ENCODE assay signal across 18 mouse cellular contexts in the genomic region with DNA sequence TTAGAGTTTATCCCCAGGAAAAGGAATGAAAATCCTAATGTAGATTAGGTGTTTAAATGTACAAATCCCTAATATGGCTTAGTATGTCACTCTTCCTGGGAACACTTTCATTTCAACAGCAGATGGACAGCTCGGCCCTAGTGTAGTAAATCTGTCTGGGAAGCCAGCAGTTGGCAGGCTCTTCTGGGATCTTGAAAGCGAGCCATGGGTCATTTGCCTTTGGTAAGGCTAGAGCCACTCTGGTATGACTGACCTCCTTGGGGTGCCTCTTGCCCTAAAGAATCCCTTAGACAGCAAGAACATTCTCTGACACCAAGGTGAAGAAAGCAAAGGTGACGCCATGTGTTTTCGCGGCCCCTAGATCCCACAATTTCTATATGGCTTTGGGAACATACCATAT.
A peak's percentile ranks its signal among the peaks of the same experiment; 100 is the strongest.
DNase-seq lines count a peak whose midpoint lies in the region; ATAC-seq and TF ChIP-seq lines count a peak whose summit lies in the region.
"Had no signal": no experiment of that assay in that cellular context is flagged by ENCODE, and none has a peak within 500 bp of the region (broad histone marks: within the 10 kb centered on the region; RNA-seq: fewer than 3 reads in every experiment).

No protein-coding gene starts in this region.

- H3K4me1 ChIP-seq in kidney, adult 2 months (ENCODE audit: control insufficient read depth, insufficient read depth, low read length), result no peaks in the 10 kb centered on the region
- H3K4me1 ChIP-seq in kidney, embryonic 15.5 days, result no peaks in the 10 kb centered on the region
- H3K4me1 ChIP-seq in cerebellum, adult 2 months (ENCODE audit: control insufficient read depth, insufficient read depth, low read length), result no peaks in the 10 kb centered on the region
- no peaks in the 10 kb centered on the region for H3K4me1 ChIP-seq in forebrain, embryonic 11.5 days (replicated peaks; ENCODE audit: control insufficient read depth, insufficient read depth, low read length)
- H3K4me1 ChIP-seq in hindbrain, embryonic 14.5 days (replicated peaks; ENCODE audit: control insufficient read depth, insufficient read depth, low read length), result no peaks in the 10 kb centered on the region
- H3K4me1 ChIP-seq: embryonic facial prominence, embryonic 13.5 days; heart, embryonic 15.5 days; hindbrain, embryonic 10.5 days had no signal

- H3K4me2 ChIP-seq in kidney, embryonic 15.5 days, result no peak overlapping the region
- no peak overlapping the region for H3K4me2 ChIP-seq in forebrain, embryonic 11.5 days (ENCODE audit: low read depth, low read length, severe bottlenecking)
- H3K4me2 ChIP-seq in hindbrain, embryonic 14.5 days (replicated peaks), result no peak overlapping the region
- H3K4me2 ChIP-seq: embryonic facial prominence, embryonic 13.5 days; heart, embryonic 15.5 days; liver, embryonic 11.5 days; lung, embryonic 14.5 days had no signal

- no peak overlapping the region for H3K27ac ChIP-seq in kidney, adult 2 months (ENCODE audit: insufficient read depth, low read depth, low read length)
- no peak overlapping the region for H3K27ac ChIP-seq in kidney, embryonic 15.5 days
- no peak overlapping the region for H3K27ac ChIP-seq in cerebellum, adult 2 months (ENCODE audit: insufficient read depth, low read length)
- H3K27ac ChIP-seq in forebrain, embryonic 11.5 days (ENCODE audit: low read depth, low read length), result no peak overlapping the region
- H3K27ac ChIP-seq in hindbrain, embryonic 14.5 days, result no peak overlapping the region
- H3K27ac ChIP-seq: embryonic facial prominence, embryonic 13.5 days; heart, embryonic 15.5 days; hindbrain, embryonic 10.5 days; macrophage had no signal

- ATAC-seq in kidney, embryonic 15.5 days (replicated peaks; ENCODE audit: low FRiP score), result no peak
- no peak for ATAC-seq in forebrain, embryonic 11.5 days (replicated peaks; ENCODE audit: low FRiP score)
- ATAC-seq in hindbrain, embryonic 14.5 days (ENCODE audit: low FRiP score), result no peak
- ATAC-seq: CD4-positive, CD25-positive, alpha-beta regulatory T cell, adult 4 months had no signal

- DNase-seq in kidney, adult 2 months, result peak; percentile 72
- DNase-seq in cerebellum, adult 11 months, result peak; percentile 16
- peak; percentile 57 to 73 for DNase-seq in cerebellum, adult 2 months
- DNase-seq in gastrocnemius, postnatal 10 days, result peak; percentile 15
- no peak for DNase-seq in forebrain, embryonic 11.5 days (ENCODE audit: low spot score)
- no peak for DNase-seq in hindbrain, embryonic 14.5 days (ENCODE audit: low spot score)
- DNase-seq: layer of hippocampus, adult 9-11 months; lung, embryonic 14.5 days; midbrain, embryonic 14.5 days; right cerebral cortex, postnatal 4 days; thymus, adult 2 months had no signal

- no peak for TF ChIP-seq CTCF in kidney, adult 2 months (conservative IDR thresholded peaks at IDR 0.05; ENCODE audit: insufficient read depth, insufficient read length, low read depth, low read length)
- no peak for TF ChIP-seq CTCF in cerebellum, adult 2 months (IDR thresholded peaks at IDR 0.05; ENCODE audit: borderline replicate concordance, insufficient read depth, low read depth, low read length)

- H3K9ac ChIP-seq in kidney, embryonic 15.5 days, result no peak overlapping the region
- no peak overlapping the region for H3K9ac ChIP-seq in forebrain, embryonic 11.5 days (ENCODE audit: low read length)
- H3K9ac ChIP-seq in hindbrain, embryonic 14.5 days, result no peak overlapping the region
- H3K9ac ChIP-seq: embryonic facial prominence, embryonic 13.5 days; heart, embryonic 15.5 days; lung, embryonic 14.5 days had no signal

- no peaks in the 10 kb centered on the region for H3K36me3 ChIP-seq in kidney, adult 2 months (ENCODE audit: control insufficient read depth, insufficient read depth, low read length)
- no peaks in the 10 kb centered on the region for H3K36me3 ChIP-seq in kidney, embryonic 15.5 days
- no peaks in the 10 kb centered on the region for H3K36me3 ChIP-seq in forebrain, embryonic 11.5 days (ENCODE audit: control insufficient read depth, insufficient read depth, low read length)
- H3K36me3 ChIP-seq in hindbrain, embryonic 14.5 days (replicated peaks; ENCODE audit: control insufficient read depth, insufficient read depth), result peaks cover 19% of the 10 kb centered on the region
- H3K36me3 ChIP-seq: embryonic facial prominence, embryonic 13.5 days; heart, embryonic 15.5 days; hindbrain, embryonic 10.5 days had no signal

- H3K4me3 ChIP-seq in kidney, adult 2 months (ENCODE audit: insufficient read depth, low read depth, low read length), result no peak overlapping the region
- no peak overlapping the region for H3K4me3 ChIP-seq in kidney, embryonic 15.5 days (replicated peaks)
- no peak overlapping the region for H3K4me3 ChIP-seq in cerebellum, adult 2 months (replicated peaks; ENCODE audit: insufficient read depth, low read depth, low read length)
- no peak overlapping the region for H3K4me3 ChIP-seq in forebrain, embryonic 11.5 days (ENCODE audit: low read depth, low read length)
- no peak overlapping the region for H3K4me3 ChIP-seq in hindbrain, embryonic 14.5 days (replicated peaks; ENCODE audit: low read length)
- H3K4me3 ChIP-seq: embryonic facial prominence, embryonic 13.5 days; heart, embryonic 15.5 days; hindbrain, embryonic 10.5 days had no signal

- no peaks in the 10 kb centered on the region for H3K27me3 ChIP-seq in kidney, adult 2 months (replicated peaks; ENCODE audit: control insufficient read depth, insufficient read depth, low read length)
- H3K27me3 ChIP-seq in kidney, embryonic 15.5 days, result no peaks in the 10 kb centered on the region
- peaks cover 1% of the 10 kb centered on the region; the same call in 1 of the 2 replicates for H3K27me3 ChIP-seq in cerebellum, adult 2 months (ENCODE audit: control insufficient read depth, insufficient read depth, low read length)
- no peaks in the 10 kb centered on the region for H3K27me3 ChIP-seq in forebrain, embryonic 11.5 days (ENCODE audit: control insufficient read depth, insufficient read depth, low read length)
- no peaks in the 10 kb centered on the region for H3K27me3 ChIP-seq in hindbrain, embryonic 14.5 days (ENCODE audit: control insufficient read depth, insufficient read depth, low read length)
- H3K27me3 ChIP-seq: embryonic facial prominence, embryonic 13.5 days; heart, embryonic 15.5 days had no signal

- WGBS in kidney, adult 2 months, result 84% methylated on average over 5 of the region's 5 CpGs
- 85% methylated on average over 5 of the region's 5 CpGs for WGBS in kidney, embryonic 15.5 days
- WGBS in cerebellum, adult 2 months, result 59% methylated on average over 5 of the region's 5 CpGs
- 94% methylated on average over 5 of the region's 5 CpGs for WGBS in forebrain, embryonic 11.5 days
- WGBS in hindbrain, embryonic 14.5 days, result 94% methylated on average over 5 of the region's 5 CpGs

- no peak for TF ChIP-seq POLR2A in kidney, adult 2 months (IDR thresholded peaks at IDR 0.05; ENCODE audit: low read depth, low read length)
- TF ChIP-seq POLR2A in cerebellum, adult 2 months (IDR thresholded peaks at IDR 0.05; ENCODE audit: borderline replicate concordance, insufficient read depth, low read length), result no peak

- H3K9me3 ChIP-seq in kidney, embryonic 15.5 days (replicated peaks), result peaks cover under 1% of the 10 kb centered on the region; the same call in 1 of the 2 replicates
- no peaks in the 10 kb centered on the region for H3K9me3 ChIP-seq in forebrain, embryonic 11.5 days (ENCODE audit: control insufficient read depth, low read length)
- H3K9me3 ChIP-seq in hindbrain, embryonic 14.5 days (ENCODE audit: control insufficient read depth, low read length), result no peaks in the 10 kb centered on the region
- H3K9me3 ChIP-seq: embryonic facial prominence, embryonic 13.5 days; heart, embryonic 15.5 days had no signal

Comparison
In these comparisons a context has a peak if more than half of its experiments do, and no peak if none do; other contexts are left out.
1. DNase-seq: peak in kidney, adult 2 months (single experiment), cerebellum, adult 11 months (single experiment), cerebellum, adult 2 months (2 of 2) and gastrocnemius, postnatal 10 days (single experiment); none in forebrain, embryonic 11.5 days (single experiment) and hindbrain, embryonic 14.5 days (single experiment).